Mouse (Mus musculus) embryonic stem cell, embryonic (primary cell): ENCODE measurements around the gene Defa37.
"Not testable (repeated sequence)": the region's sequence is repeated elsewhere in the genome, so short reads cannot be mapped to it uniquely, and the experiment has no call there.

Source experiments
- CTCF ChIA-PET, 4 experiments: fragments of 300-600 bp in 2 of 4; fragments of 350-600 bp in 2 of 4; sonication (Branson Sonifier 250); formaldehyde crosslinking; loops; one replicate each; lab custom pipeline; 2022; ENCODE audit warnings: inconsistent platforms in 2 of 4; lab: Charles Lee
- POLR2A ChIA-PET, 4 experiments: fragments of 300-600 bp in 2 of 4; fragments of 350-600 bp in 2 of 4; sonication (Branson Sonifier 250); formaldehyde crosslinking; loops; one replicate each; lab custom pipeline; 2022; ENCODE audit warnings: antibody characterized with exemption in 4 of 4, inconsistent platforms in 1 of 4; lab: Charles Lee

Gene Defa37

DNA sequence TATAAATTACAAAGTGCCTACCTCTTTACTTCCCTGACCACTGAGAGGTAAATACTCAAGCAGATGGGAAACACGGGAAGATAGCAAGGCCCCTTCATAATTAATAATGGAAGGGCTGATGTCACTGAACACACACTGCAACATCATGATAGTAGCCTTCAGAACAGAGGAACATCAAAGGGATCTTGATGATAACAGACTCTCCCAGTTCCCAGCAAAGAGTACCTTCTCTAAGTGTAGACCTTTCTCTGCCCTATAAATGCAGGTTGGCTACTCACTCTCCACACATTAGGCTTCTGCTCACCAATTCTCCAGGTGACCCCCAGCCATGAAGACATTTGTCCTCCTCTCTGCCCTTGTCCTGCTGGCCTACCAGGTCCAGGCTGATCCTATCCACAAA lies at the start of gene Defa37:
Gene Defa37 (plus strand): TSS at position 301 of the 400 bp plus-strand sequence.
- POLR2A ChIA-PET, CTCF ChIA-PET: not testable (repeated sequence)

GRCm38 (mm10) chr8:21528732-21529131 lies 36.5 kb upstream of the Defa37 start, which contains the start of gene Defa32:
Defa32 (plus strand) TSS chr8:21529032.
- POLR2A ChIA-PET, CTCF ChIA-PET: not testable (repeated sequence)

- CTCF ChIA-PET, POLR2A ChIA-PET: not testable (repeated sequence)
Observed at GRCm38 (mm10) chr8:21582706-21583105, 17.5 kb downstream of the Defa37 start, which contains the start of gene Defa28. Defa28 (plus strand) TSS chr8:21583006.

DNA sequence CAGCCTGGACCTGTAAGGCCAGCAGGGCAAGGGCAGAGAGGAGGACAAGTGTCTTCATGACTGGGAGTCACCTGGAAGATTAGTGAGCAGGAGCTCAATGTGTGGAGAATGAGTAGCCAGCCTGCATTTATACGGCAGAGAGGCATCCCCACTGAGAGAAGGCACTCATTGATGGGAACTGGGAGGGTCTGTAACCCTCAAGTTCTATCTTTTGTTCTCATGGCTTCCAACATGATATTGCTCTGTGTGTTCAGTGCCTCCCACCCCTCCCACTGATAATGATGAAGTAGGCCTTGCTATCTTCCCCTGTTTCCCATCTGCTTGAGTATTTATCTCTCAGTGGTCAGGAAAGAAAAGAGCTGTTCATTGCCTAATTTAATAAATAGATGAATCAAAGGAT lies 29.2 kb downstream of the Defa37 start, which contains the start of gene Gm7861:
Gene Gm7861 (minus strand): TSS at position 101 of the 400 bp plus-strand sequence.
- CTCF ChIA-PET, POLR2A ChIA-PET: not testable (repeated sequence)
